Mouse (Mus musculus): Measurements from ENCODE around the gene Slc30a2.

GRCm38 (mm10) chr4:134343071-134344031 is at the start of gene Slc30a2:
- no peak for TF ChIP-seq CTCF (IDR thresholded peaks at IDR 0.05; ENCODE audit: control insufficient read depth, insufficient read depth, insufficient replicate concordance, low read depth, low read length)
- peak; percentile 67 for TF ChIP-seq POLR2A (IDR thresholded peaks at IDR 0.05; ENCODE audit: control insufficient read depth, low read depth, low read length)
